Mouse (Mus musculus) forebrain, embryonic 12.5 days (tissue): ENCODE measurements around the gene Ppp1r3c. TPM values are rescaled to one million over a fixed set of nuclear protein-coding genes. Genes with fewer than 3 reads are reported as not detected.
"Not testable (repeated sequence)": the region's sequence is repeated elsewhere in the genome, so short reads cannot be mapped to it uniquely, and the experiment has no call there.

ENCODE experiments used
- ATAC-seq: fragments of 200-750 bp; cut with Nextera tagmentation; 2 replicates; pipeline ENCODE4 v1.8.0; 2017; ENCODE audit warnings: moderate TSS enrichment; ENCODE audit not compliant: low FRiP score
- H3K27ac ChIP-seq: fragments of 300-500 bp; sonication (generic); 2 replicates; pipeline ENCODE4 v1.5.1; 2016; ENCODE audit warnings: mild to moderate bottlenecking
- H3K27me3 ChIP-seq: fragments of 300-500 bp; sonication (generic); 2 replicates; pipeline ENCODE4 v1.6.1; 2016; ENCODE audit warnings: mild to moderate bottlenecking
- H3K36me3 ChIP-seq: fragments of 300-500 bp; sonication (generic); replicated peaks from 2 replicates; pipeline ENCODE4 v1.6.1; 2016; ENCODE audit warnings: mild to moderate bottlenecking
- H3K4me1 ChIP-seq: fragments of 300-500 bp; sonication (generic); 2 replicates; pipeline ENCODE4 v1.6.1; 2016
- H3K4me2 ChIP-seq: fragments of 300-500 bp; sonication (generic); 2 replicates; pipeline ENCODE4 v1.6.1; 2016; ENCODE audit warnings: mild to moderate bottlenecking, moderate library complexity
- H3K4me3 ChIP-seq: fragments of 300-500 bp; sonication (generic); replicated peaks from 2 replicates; pipeline ENCODE4 v1.5.1; 2016; ENCODE audit warnings: mild to moderate bottlenecking
- H3K9ac ChIP-seq: fragments of 300-500 bp; sonication (generic); 2 replicates; pipeline ENCODE4 v1.6.1; 2016; ENCODE audit warnings: mild to moderate bottlenecking
- H3K9me3 ChIP-seq: fragments of 300-500 bp; sonication (generic); 2 replicates; pipeline ENCODE4 v1.6.1; 2016
- WGBS: fragments of 180-500 bp; shearing (Covaris S2); methylation state at CpG from one replicate; pipeline ENCODE4 v1.1.7; 2016; 5-methylcytosine and 5-hydroxymethylcytosine counted together
- polyA plus RNA-seq: library from polyadenylated mRNA; unstranded; fragments of >200 nt; fragmentation: Nextera tagmentation; extraction: Ambion mirVana; gene quantifications from 2 replicates; pipeline ENCODE4 v1.2.1, GENCODE M21; 2016

Ppp1r3c gene
- polyA plus RNA-seq, 1 experiment from 2014 or later = 2.4 TPM

GRCm38 (mm10) chr19:36738009-36738408, 1.6 kb upstream of the Ppp1r3c start:
- no peak overlapping the region for H3K9ac ChIP-seq
- H3K9me3 ChIP-seq = no peaks in the 10 kb centered on the region
- no peak overlapping the region for H3K4me2 ChIP-seq
- no peak overlapping the region for H3K4me3 ChIP-seq
- H3K27me3 ChIP-seq = peaks cover 5% of the 10 kb centered on the region; the same call in 1 of the 2 replicates
- no peaks in the 10 kb centered on the region for H3K36me3 ChIP-seq
- peaks cover 7% of the 10 kb centered on the region for H3K4me1 ChIP-seq
- ATAC-seq = no peak
- WGBS = 80% methylated on average over 5 of the region's 5 CpGs
- H3K27ac ChIP-seq = no peak overlapping the region

DNA sequence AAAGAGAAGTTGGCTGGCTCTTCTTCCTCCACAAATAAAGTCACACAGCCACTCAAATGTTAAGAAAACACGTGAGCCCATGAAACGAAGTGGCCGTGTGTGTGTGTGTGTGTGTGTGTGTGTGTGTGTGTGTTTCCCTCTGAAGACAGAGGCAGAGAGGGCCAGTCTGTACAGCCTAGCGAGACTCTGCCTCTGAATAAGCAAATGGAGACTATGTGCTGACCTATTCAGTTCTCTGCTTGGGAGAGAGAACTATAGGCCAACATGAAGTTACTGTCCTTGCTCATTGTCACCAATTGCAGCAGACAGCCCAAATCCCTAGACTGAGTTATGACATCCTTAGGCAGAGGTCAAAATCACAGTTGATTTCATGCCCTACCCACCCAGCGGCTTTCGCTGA, 634 bp upstream of the Ppp1r3c start:
- peak; percentile 40 for ATAC-seq
- Histone ChIP-seq H3K9me3 (no peaks in the 10 kb centered on the region), H3K9ac (peak overlapping the region; percentile 62), H3K36me3 (no peaks in the 10 kb centered on the region), H3K4me1 (peaks cover 7% of the 10 kb centered on the region), H3K27ac (peak overlapping the region; percentile 27; the same call in 1 of the 2 replicates), H3K4me2 (peak overlapping the region; percentile 67), H3K4me3 (peak overlapping the region; percentile 49), H3K27me3 (peaks cover 5% of the 10 kb centered on the region; the same call in 1 of the 2 replicates)
- 43% methylated on average over 6 of the region's 6 CpGs for WGBS

GRCm38 (mm10) chr19:36734308-36735038, 2.0 kb downstream of the Ppp1r3c start:
- Histone ChIP-seq H3K4me2 (no peak overlapping the region), H3K4me3 (no peak overlapping the region), H3K27me3 (peaks cover 5% of the 10 kb centered on the region; the same call in 1 of the 2 replicates), H3K27ac (no peak overlapping the region), H3K36me3 (no peaks in the 10 kb centered on the region), H3K4me1 (peaks cover 7% of the 10 kb centered on the region), H3K9ac (no peak overlapping the region), H3K9me3 (no peaks in the 10 kb centered on the region)
- ATAC-seq = no peak
- 84% methylated on average over 10 of the region's 10 CpGs for WGBS

DNA sequence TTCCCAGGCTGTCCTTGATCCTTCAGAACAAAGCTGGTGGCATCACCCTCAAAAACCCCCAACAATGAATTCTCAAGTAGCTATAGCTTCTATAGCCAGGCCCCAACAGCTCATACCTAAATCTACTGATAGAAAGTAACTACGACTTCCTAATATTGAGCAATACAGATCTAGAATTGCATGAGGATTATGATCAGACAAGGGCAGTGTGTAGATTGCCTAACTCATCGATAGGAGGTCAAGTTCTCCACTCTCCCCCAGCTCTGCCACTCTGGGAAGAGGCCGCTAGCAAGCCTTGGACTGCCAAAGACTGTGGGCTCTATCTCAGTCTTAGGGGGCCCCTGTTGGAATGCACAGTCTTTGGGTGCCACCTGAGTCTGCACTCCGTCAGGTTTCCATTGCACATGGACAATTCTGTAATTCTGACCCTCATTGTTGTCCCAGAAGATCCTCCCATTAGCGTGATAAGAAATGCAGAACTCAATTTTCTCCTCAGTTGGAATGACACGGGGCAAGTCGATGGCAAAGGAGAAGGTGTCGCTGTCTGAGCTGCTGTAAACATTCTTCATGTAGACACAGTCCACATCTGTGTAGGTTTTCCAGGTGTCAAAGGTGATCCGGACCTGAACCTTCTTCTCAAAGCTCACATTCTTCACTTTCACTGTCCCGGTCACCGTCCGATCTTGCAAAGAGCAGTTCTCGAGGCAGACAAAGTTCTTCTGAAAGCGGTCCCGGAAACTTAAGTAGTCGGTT, 3.1 kb downstream of the Ppp1r3c start:
- WGBS = 95% methylated on average over 16 of the region's 16 CpGs
- Histone ChIP-seq H3K9me3 (no peaks in the 10 kb centered on the region), H3K4me2 (no peak overlapping the region), H3K4me1 (peaks cover 7% of the 10 kb centered on the region), H3K36me3 (no peaks in the 10 kb centered on the region), H3K9ac (no peak overlapping the region), H3K4me3 (no peak overlapping the region), H3K27ac (no peak overlapping the region), H3K27me3 (peaks cover 5% of the 10 kb centered on the region; the same call in 1 of the 2 replicates)
- ATAC-seq = no peak

- H3K9ac ChIP-seq = no peak overlapping the region
- no peaks in the 10 kb centered on the region for H3K36me3 ChIP-seq
- no peak overlapping the region for H3K4me2 ChIP-seq
- no peak overlapping the region for H3K27ac ChIP-seq
- no peaks in the 10 kb centered on the region for H3K4me1 ChIP-seq
- no peak for ATAC-seq
- H3K4me3 ChIP-seq = no peak overlapping the region
- no peaks in the 10 kb centered on the region for H3K9me3 ChIP-seq
- WGBS = 90% methylated on average over 11 of the region's 11 CpGs
- no peaks in the 10 kb centered on the region; the same call in 1 of the 2 replicates for H3K27me3 ChIP-seq
Observed at GRCm38 (mm10) chr19:36731310-36731709, 5.1 kb downstream of the Ppp1r3c start.

- H3K9ac ChIP-seq, ATAC-seq, H3K4me1 ChIP-seq, H3K27ac ChIP-seq, H3K4me2 ChIP-seq, H3K27me3 ChIP-seq, H3K9me3 ChIP-seq, H3K36me3 ChIP-seq, H3K4me3 ChIP-seq: not testable (repeated sequence)
- WGBS = 94% methylated on average over 2 of the region's 2 CpGs
Observed at GRCm38 (mm10) chr19:36730414-36730813, 6.0 kb downstream of the Ppp1r3c start.

DNA sequence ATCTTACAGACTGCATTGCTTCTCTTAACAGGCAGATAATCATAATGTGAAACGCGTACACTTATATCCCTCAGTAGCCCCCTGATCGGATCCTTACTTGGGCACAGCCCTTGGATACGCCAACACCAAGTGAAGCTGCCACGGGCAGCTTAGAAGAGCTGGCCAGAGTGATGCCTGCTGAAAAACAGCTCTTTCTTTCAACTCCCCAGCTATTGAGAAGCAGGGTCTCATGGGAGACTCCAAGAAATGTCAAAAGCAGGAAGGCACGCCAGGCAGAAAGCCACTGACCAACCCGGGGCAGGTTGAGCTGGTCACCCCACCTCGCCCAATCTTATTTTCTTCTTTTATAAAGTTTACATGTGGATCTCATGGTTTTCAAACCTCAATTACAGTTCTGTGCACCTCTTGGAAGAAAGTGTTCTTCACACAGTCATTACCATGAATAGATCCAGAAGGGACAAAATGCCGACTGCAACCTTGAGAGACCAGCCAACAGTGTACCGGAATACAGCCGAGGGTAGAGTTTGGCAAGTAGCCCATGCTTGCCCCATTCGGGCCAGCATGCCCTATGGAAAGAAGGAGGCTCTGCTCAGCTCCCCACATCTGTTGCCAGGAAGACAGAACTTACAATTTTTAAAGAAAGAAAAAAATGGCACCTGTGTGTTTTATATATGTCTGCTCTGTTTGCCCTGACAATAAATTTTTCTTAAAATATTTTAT, 7.6 kb downstream of the Ppp1r3c start:
- no peaks in the 10 kb centered on the region for H3K4me1 ChIP-seq
- H3K27me3 ChIP-seq = no peaks in the 10 kb centered on the region
- no peaks in the 10 kb centered on the region for H3K36me3 ChIP-seq
- H3K4me3 ChIP-seq = no peak overlapping the region
- no peak overlapping the region for H3K27ac ChIP-seq
- H3K9me3 ChIP-seq = no peaks in the 10 kb centered on the region
- H3K4me2 ChIP-seq = no peak overlapping the region
- H3K9ac ChIP-seq = no peak overlapping the region
- ATAC-seq = no peak
- WGBS = 92% methylated on average over 12 of the region's 12 CpGs

DNA sequence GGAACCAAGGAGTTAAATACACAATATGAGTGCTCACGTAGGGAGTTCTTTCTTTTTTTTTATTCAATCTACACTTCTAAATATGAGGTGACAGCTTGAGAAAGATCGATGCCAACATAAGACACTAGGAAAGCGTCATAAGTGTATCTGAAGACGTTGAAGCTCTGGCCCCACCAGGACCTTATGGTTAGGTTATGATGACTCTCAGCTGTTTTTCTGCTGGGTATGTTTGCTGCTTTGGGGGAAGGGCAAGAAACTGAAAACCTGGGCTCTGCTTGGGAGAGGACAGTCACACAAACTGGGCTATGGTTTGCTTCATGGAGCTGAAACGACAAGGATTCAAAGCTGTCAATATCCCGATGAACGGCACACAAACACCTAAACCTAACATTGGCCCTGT, 11.5 kb downstream of the Ppp1r3c start:
- no peaks in the 10 kb centered on the region for H3K36me3 ChIP-seq
- no peaks in the 10 kb centered on the region for H3K9me3 ChIP-seq
- no peak overlapping the region for H3K4me2 ChIP-seq
- no peak for ATAC-seq
- H3K4me3 ChIP-seq = no peak overlapping the region
- no peaks in the 10 kb centered on the region for H3K27me3 ChIP-seq
- no peak overlapping the region for H3K9ac ChIP-seq
- H3K4me1 ChIP-seq = no peaks in the 10 kb centered on the region
- 86% methylated on average over 7 of the region's 7 CpGs for WGBS
- H3K27ac ChIP-seq = no peak overlapping the region

DNA sequence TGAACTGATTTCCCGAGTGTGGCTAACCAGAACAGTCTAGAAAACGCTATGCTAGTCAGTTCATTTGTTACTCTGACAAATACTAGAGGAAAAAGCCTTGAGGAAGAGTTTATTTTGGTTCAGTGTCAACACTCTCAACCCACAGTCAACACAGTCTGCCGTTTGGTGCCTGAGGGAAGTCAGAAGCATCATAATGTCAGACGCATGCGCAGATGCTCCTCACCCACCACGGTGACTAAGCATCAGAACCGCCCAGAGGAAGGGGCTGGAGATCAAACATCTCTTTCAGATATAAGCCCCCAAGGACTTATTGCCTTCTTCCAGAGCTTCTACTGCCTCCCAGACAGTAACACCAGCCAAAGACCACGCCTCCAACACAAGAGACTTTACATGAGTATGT, 15.3 kb downstream of the Ppp1r3c start:
- H3K36me3 ChIP-seq = no peaks in the 10 kb centered on the region
- H3K27ac ChIP-seq = no peak overlapping the region
- 87% methylated on average over 8 of the region's 8 CpGs for WGBS
- H3K4me2 ChIP-seq = no peak overlapping the region
- no peaks in the 10 kb centered on the region for H3K27me3 ChIP-seq
- H3K4me1 ChIP-seq = no peaks in the 10 kb centered on the region
- no peaks in the 10 kb centered on the region for H3K9me3 ChIP-seq
- ATAC-seq = no peak
- no peak overlapping the region for H3K9ac ChIP-seq
- no peak overlapping the region for H3K4me3 ChIP-seq

DNA sequence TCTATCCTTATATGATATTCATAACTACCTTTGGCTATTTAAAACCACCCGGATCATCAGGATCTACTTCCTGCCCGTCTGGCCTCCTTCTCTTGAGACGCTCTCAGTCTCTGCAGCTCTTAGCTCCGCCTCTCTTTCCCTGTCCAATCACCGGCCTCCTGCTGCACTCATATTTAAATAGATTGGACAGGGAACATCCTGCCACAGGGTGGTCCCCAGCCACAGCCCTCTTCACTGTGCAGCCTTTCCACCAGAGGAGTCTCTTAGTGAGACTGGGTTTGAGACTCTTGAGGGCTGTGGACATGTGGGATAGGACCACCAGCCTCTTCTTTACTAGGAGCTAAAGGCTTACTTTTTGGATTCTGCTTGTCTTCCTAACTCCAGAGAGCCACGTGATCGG, 20.2 kb downstream of the Ppp1r3c start:
- 71% methylated on average over 7 of the region's 7 CpGs for WGBS
- H3K27ac ChIP-seq = no peak overlapping the region
- H3K36me3 ChIP-seq = no peaks in the 10 kb centered on the region
- no peak for ATAC-seq
- no peak overlapping the region for H3K9ac ChIP-seq
- H3K4me2 ChIP-seq = no peak overlapping the region
- H3K27me3 ChIP-seq = no peaks in the 10 kb centered on the region
- no peaks in the 10 kb centered on the region for H3K4me1 ChIP-seq
- H3K9me3 ChIP-seq = no peaks in the 10 kb centered on the region
- H3K4me3 ChIP-seq = no peak overlapping the region

DNA sequence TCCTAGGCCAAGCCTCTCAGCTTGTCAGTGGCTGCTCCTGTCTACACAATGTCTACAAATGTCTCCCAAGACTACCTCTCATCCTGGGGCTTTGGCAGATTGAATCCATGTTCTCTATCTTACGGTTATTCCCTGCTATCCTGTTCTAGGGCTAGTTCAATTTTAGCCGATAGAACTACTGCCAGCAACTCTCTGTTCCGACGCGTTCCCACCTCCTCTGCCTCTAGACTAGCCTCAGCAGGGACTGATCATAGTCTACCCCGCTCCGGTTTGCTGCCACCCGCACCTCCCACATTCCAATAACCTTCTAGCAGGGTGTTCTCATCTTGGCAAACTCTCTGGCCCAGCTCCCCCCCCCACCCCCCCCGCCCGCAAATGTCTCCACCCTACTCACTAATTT, 20.9 kb downstream of the Ppp1r3c start:
- Histone ChIP-seq H3K9me3 (no peaks in the 10 kb centered on the region), H3K36me3 (no peaks in the 10 kb centered on the region), H3K27me3 (no peaks in the 10 kb centered on the region), H3K9ac (no peak overlapping the region), H3K4me2 (no peak overlapping the region), H3K4me1 (no peaks in the 10 kb centered on the region), H3K4me3 (no peak overlapping the region), H3K27ac (no peak overlapping the region)
- no peak for ATAC-seq
- WGBS = 91% methylated on average over 10 of the region's 10 CpGs

DNA sequence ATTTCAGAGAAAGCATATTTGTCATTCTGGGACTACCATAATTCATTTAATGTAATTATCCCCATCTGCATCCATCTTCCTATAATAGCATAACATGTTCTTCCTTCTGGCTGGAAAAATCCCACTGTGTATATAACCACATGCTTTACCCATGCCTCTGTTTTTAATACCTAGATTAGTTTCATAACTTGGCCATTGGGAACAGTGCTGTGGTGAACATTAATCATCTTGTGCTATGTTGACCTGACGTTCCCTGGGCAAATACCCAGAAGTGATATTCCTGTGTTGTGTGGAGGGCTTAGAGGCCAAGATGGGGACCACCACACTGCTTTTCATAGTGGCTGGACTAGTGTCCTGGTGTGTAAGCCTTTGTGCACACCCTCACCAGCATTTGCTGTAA, 22.0 kb downstream of the Ppp1r3c start:
- H3K4me3 ChIP-seq = no peak overlapping the region
- no peaks in the 10 kb centered on the region for H3K27me3 ChIP-seq
- no peaks in the 10 kb centered on the region for H3K4me1 ChIP-seq
- H3K36me3 ChIP-seq = no peaks in the 10 kb centered on the region
- no peak for ATAC-seq
- H3K4me2 ChIP-seq = no peak overlapping the region
- 95% methylated on average over 1 of the region's 1 CpGs for WGBS
- H3K27ac ChIP-seq = no peak overlapping the region
- H3K9me3 ChIP-seq = peaks cover 2% of the 10 kb centered on the region
- no peak overlapping the region for H3K9ac ChIP-seq
